Mouse (Mus musculus) neural tube, embryonic 14.5 days (tissue): ENCODE data around the gene Kcnb1. TPM values are rescaled to one million over a fixed set of nuclear protein-coding genes. Genes with fewer than 3 reads are reported as not detected.

Experiments
- ATAC-seq: fragments of 200-750 bp; cut with Nextera tagmentation; 2 replicates; pipeline ENCODE4 v1.8.0; 2017; ENCODE audit warnings: low read depth, mild to moderate bottlenecking, moderate TSS enrichment, moderate library complexity
- H3K27ac ChIP-seq: fragments of 300-500 bp; sonication (generic); 2 replicates; pipeline ENCODE4 v1.5.1; 2014; ENCODE audit warnings: low read depth, mild to moderate bottlenecking, control low read depth, low read length, moderate library complexity, mixed read lengths
- H3K27me3 ChIP-seq: fragments of 300-500 bp; sonication (generic); 2 replicates; pipeline ENCODE4 v1.6.1; 2014; ENCODE audit warnings: low read length; ENCODE audit not compliant: control insufficient read depth, insufficient read depth
- H3K36me3 ChIP-seq: fragments of 300-500 bp; sonication (generic); 2 replicates; pipeline ENCODE4 v1.6.1; 2014; ENCODE audit warnings: low read length, mixed read lengths; ENCODE audit not compliant: control insufficient read depth, insufficient read depth
- H3K4me1 ChIP-seq: fragments of 300-500 bp; sonication (generic); 2 replicates; pipeline ENCODE4 v1.6.1; 2014; ENCODE audit warnings: low read length; ENCODE audit not compliant: control insufficient read depth, insufficient read depth
- H3K4me2 ChIP-seq: fragments of 300-500 bp; sonication (generic); 2 replicates; pipeline ENCODE4 v1.6.1; 2014; ENCODE audit warnings: mild to moderate bottlenecking, low read depth, low read length, control low read depth
- H3K4me3 ChIP-seq: fragments of 300-500 bp; sonication (generic); 2 replicates; pipeline ENCODE4 v1.5.1; 2014; ENCODE audit warnings: low read depth, low read length, control low read depth, mixed read lengths
- H3K9ac ChIP-seq: fragments of 300-500 bp; sonication (generic); replicated peaks from 2 replicates; pipeline ENCODE4 v1.6.1; 2014; ENCODE audit warnings: low read depth, mild to moderate bottlenecking, control low read depth, low read length, mixed read lengths
- H3K9me3 ChIP-seq: fragments of 300-500 bp; sonication (generic); 2 replicates; pipeline ENCODE4 v1.6.1; 2016; ENCODE audit warnings: low read length; ENCODE audit not compliant: control insufficient read depth
- WGBS: fragments of 180-500 bp; shearing (Covaris S2); extraction: QIAGEN DNeasy Blood & Tissue Kit; methylation state at CpG from one replicate; pipeline ENCODE4 v1.1.7; 2014; 5-methylcytosine and 5-hydroxymethylcytosine counted together
- polyA plus RNA-seq: library from polyadenylated mRNA; unstranded; fragments of >200 nt; fragmentation: Nextera tagmentation; extraction: Ambion mirVana; gene quantifications from 2 replicates; pipeline ENCODE4 v1.2.1, GENCODE M21; 2014

Kcnb1 gene
- polyA plus RNA-seq, 1 experiment from 2014 or later = 5.4 TPM

- H3K4me1 ChIP-seq = peaks cover 23% of the 10 kb centered on the region
- no peak overlapping the region for H3K4me2 ChIP-seq
- H3K27ac ChIP-seq = no peak overlapping the region
- H3K36me3 ChIP-seq = peaks cover 18% of the 10 kb centered on the region
- no peaks in the 10 kb centered on the region for H3K9me3 ChIP-seq
- no peak overlapping the region for H3K9ac ChIP-seq
- WGBS = 53% methylated on average over 1 of the region's 1 CpGs
- H3K27me3 ChIP-seq = no peaks in the 10 kb centered on the region
- no peak for ATAC-seq
- no peak overlapping the region for H3K4me3 ChIP-seq
Measured at GRCm38 (mm10) chr2:167066031-167066430, 123.9 kb downstream of the Kcnb1 start.

- Histone ChIP-seq H3K9me3 (no peaks in the 10 kb centered on the region), H3K4me3 (peak overlapping the region; percentile 76), H3K4me1 (peaks cover 23% of the 10 kb centered on the region), H3K9ac (peak overlapping the region; percentile 58), H3K27ac (peak overlapping the region; percentile 28; the same call in 1 of the 2 replicates), H3K27me3 (no peaks in the 10 kb centered on the region), H3K36me3 (peaks cover 21% of the 10 kb centered on the region), H3K4me2 (peak overlapping the region; percentile 85)
- WGBS = 29% methylated on average over 9 of the region's 9 CpGs
- no peak for ATAC-seq
Measured at GRCm38 (mm10) chr2:167064601-167065295, 125.2 kb downstream of the Kcnb1 start.

GRCm38 (mm10) chr2:167063906-167064496 lies 126.0 kb downstream of the Kcnb1 start:
- H3K4me2 ChIP-seq = peak overlapping the region; percentile 85
- H3K36me3 ChIP-seq = peaks cover 22% of the 10 kb centered on the region
- H3K9ac ChIP-seq = peak overlapping the region; percentile 73
- H3K4me1 ChIP-seq = peaks cover 23% of the 10 kb centered on the region
- peak overlapping the region; percentile 76 for H3K4me3 ChIP-seq
- no peaks in the 10 kb centered on the region for H3K9me3 ChIP-seq
- ATAC-seq = no peak
- 0% methylated on average over 7 of the region's 7 CpGs for WGBS
- no peaks in the 10 kb centered on the region for H3K27me3 ChIP-seq
- H3K27ac ChIP-seq = peak overlapping the region; percentile 64

- Histone ChIP-seq H3K4me3 (peak within 1 kb of the TSS; percentile 76), H3K27ac (peak within 1 kb of the TSS; percentile 93), H3K27me3 (no peaks in the 10 kb centered on the region), H3K4me1 (peaks cover 23% of the 10 kb centered on the region), H3K9ac (peak within 1 kb of the TSS; percentile 73), H3K36me3 (peaks cover 27% of the 10 kb centered on the region), H3K9me3 (no peaks in the 10 kb centered on the region), H3K4me2 (peak within 1 kb of the TSS; percentile 85)
- under 1% methylated on average over 55 of the region's 57 CpGs for WGBS
- peak; percentile 92 for ATAC-seq
Measured at GRCm38 (mm10) chr2:167062965-167063880, 126.7 kb downstream of the Kcnb1 start, which contains the start of gene Znfx1. Znfx1 (minus strand) TSS chr2:167063015.

- H3K4me2 ChIP-seq = peak overlapping the region; percentile 85
- peaks cover 23% of the 10 kb centered on the region for H3K4me1 ChIP-seq
- peak overlapping the region; percentile 76 for H3K4me3 ChIP-seq
- no peaks in the 10 kb centered on the region for H3K9me3 ChIP-seq
- peak overlapping the region; percentile 73 for H3K9ac ChIP-seq
- peaks cover 33% of the 10 kb centered on the region for H3K36me3 ChIP-seq
- 0% methylated on average over 41 of the region's 60 CpGs for WGBS
- no peaks in the 10 kb centered on the region for H3K27me3 ChIP-seq
- ATAC-seq = peak; percentile 88
- H3K27ac ChIP-seq = peak overlapping the region; percentile 93
Measured at GRCm38 (mm10) chr2:167062497-167062911, 127.5 kb downstream of the Kcnb1 start.

- no peak overlapping the region for H3K27ac ChIP-seq
- H3K9ac ChIP-seq = peak overlapping the region; percentile 73
- H3K4me2 ChIP-seq = peak overlapping the region; percentile 85
- no peaks in the 10 kb centered on the region for H3K9me3 ChIP-seq
- WGBS = 19% methylated on average over 11 of the region's 11 CpGs
- no peak; the same call in 1 of the 2 replicates for ATAC-seq
- peaks cover 39% of the 10 kb centered on the region for H3K36me3 ChIP-seq
- peak overlapping the region; percentile 76 for H3K4me3 ChIP-seq
- peaks cover 23% of the 10 kb centered on the region for H3K4me1 ChIP-seq
- no peaks in the 10 kb centered on the region for H3K27me3 ChIP-seq
Measured at GRCm38 (mm10) chr2:167061381-167062034, 128.4 kb downstream of the Kcnb1 start.

- H3K36me3 ChIP-seq = peaks cover 38% of the 10 kb centered on the region
- no peak overlapping the region for H3K27ac ChIP-seq
- H3K4me2 ChIP-seq = no peak overlapping the region
- ATAC-seq = no peak
- peaks cover 22% of the 10 kb centered on the region for H3K4me1 ChIP-seq
- H3K4me3 ChIP-seq = no peak overlapping the region
- H3K9me3 ChIP-seq = no peaks in the 10 kb centered on the region
- H3K9ac ChIP-seq = no peak overlapping the region
- no peaks in the 10 kb centered on the region for H3K27me3 ChIP-seq
Measured at GRCm38 (mm10) chr2:167060761-167061160, 129.2 kb downstream of the Kcnb1 start.

- peaks cover 34% of the 10 kb centered on the region for H3K36me3 ChIP-seq
- H3K9me3 ChIP-seq = no peaks in the 10 kb centered on the region
- no peak for ATAC-seq
- no peak overlapping the region for H3K27ac ChIP-seq
- no peak overlapping the region for H3K4me2 ChIP-seq
- WGBS = 67% methylated on average over 3 of the region's 3 CpGs
- H3K4me3 ChIP-seq = no peak overlapping the region
- H3K4me1 ChIP-seq = peaks cover 18% of the 10 kb centered on the region
- no peaks in the 10 kb centered on the region for H3K27me3 ChIP-seq
- no peak overlapping the region for H3K9ac ChIP-seq
Measured at GRCm38 (mm10) chr2:167060360-167060759, 129.6 kb downstream of the Kcnb1 start.
